Mouse (Mus musculus): ENCODE measurements at regions not wholly inside any gene's neighbourhood (a gene's known extent, or its start where the extent isn't known, plus 50 kb on each side); places are given as distances from the start of the nearest gene placed in this dataset.

DNA sequence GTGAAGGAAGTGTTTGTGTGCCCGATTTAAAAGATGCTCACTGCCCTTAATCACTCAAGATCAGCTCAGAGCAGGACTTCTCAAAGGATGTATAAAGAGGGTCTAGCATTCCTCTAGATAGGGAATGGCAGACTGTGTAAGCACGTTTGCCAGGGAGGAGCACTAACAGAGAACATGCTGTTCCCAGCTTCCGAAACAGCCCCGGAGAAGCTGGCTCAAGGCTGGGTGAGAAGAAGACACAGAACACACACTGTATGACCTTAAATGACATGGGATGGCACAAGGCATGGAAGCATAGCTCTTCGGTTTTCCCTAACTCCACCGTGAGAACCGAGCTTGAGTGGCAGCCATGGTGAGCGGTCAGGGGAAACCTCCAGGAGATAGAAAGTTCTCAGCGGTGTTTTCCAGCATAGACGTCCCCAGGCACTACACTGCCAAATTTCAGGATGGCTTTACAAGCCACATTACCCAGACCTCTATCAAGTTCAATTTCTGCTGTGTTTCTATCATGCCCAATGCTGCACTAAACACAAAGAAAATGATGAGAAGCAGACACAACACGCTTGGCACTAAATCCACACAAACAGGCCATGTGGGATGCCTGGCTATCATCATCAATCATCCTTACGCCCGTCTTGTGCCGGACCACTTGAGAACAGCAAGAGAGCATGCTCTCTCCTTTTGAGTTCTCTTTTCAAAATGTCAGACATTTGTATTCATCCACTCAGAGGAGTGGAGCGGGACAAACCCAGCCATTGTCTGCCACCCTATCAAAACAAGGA is 172.0 kb upstream of the Six2 start:
- no peak for TF ChIP-seq POLR2A (IDR thresholded peaks at IDR 0.05; ENCODE audit: borderline replicate concordance, control insufficient read depth, low read depth, low read length)
- no peak for TF ChIP-seq CTCF (IDR thresholded peaks at IDR 0.05; ENCODE audit: control insufficient read depth, insufficient read depth, low read length)
